In the genomic region with DNA sequence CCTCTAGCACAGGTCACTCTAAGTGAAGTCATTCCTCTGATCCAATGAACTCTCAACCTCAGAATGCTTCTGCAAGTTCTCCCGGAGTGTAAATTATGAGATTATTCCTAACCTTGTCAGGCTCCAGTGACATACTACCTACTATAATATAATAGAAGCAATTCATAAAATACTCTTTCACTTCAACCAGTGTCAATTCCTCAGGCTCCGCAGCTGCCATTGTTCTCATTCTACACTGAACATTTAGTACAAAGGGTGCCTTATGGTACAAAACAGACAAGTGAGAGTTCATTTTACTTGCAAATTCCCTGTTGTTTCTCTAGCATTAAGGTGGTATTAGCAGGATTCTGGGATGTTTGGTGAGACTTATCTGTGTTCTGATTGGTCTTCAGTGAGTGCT, we compare ENCODE assay signal across 15 mouse cellular contexts.
"Had no signal": no experiment of that assay in that cellular context is flagged by ENCODE, and none has a peak within 500 bp of the region (broad histone marks: within the 10 kb centered on the region; RNA-seq: fewer than 3 reads in every experiment).

No protein-coding gene starts in this region.

- H3K36me3 ChIP-seq: limb, embryonic 10.5 days; liver, embryonic 15.5 days; midbrain, embryonic 13.5 days; stomach, embryonic 15.5 days had no signal

- H3K4me2 ChIP-seq: liver, embryonic 11.5 days; liver, embryonic 15.5 days; midbrain, embryonic 13.5 days; stomach, embryonic 15.5 days had no signal

- DNase-seq: kidney, adult 9 months; kidney, postnatal 36 days; lung, adult 2 months; lung, postnatal 36 days; right cerebral cortex, postnatal 14 days; thymus, adult 2 months; thymus, postnatal 25 days had no signal

- H3K9ac ChIP-seq: liver, embryonic 15.5 days; midbrain, embryonic 13.5 days; stomach, embryonic 15.5 days had no signal

- H3K27me3 ChIP-seq: liver, embryonic 15.5 days; midbrain, embryonic 13.5 days; stomach, embryonic 15.5 days had no signal

- H3K27ac ChIP-seq: kidney, postnatal 0 days; left cerebral cortex, adult 2 months; limb, embryonic 10.5 days; liver, embryonic 15.5 days; midbrain, embryonic 13.5 days; stomach, embryonic 15.5 days had no signal

- H3K4me1 ChIP-seq: limb, embryonic 10.5 days; liver, embryonic 15.5 days; stomach, embryonic 15.5 days had no signal

- H3K9me3 ChIP-seq: limb, embryonic 10.5 days; liver, embryonic 15.5 days; midbrain, embryonic 13.5 days; stomach, embryonic 15.5 days had no signal

- ATAC-seq: lung, postnatal 0 days; midbrain, embryonic 13.5 days had no signal

- H3K4me3 ChIP-seq: left cerebral cortex, adult 2 months; limb, embryonic 10.5 days; liver, embryonic 15.5 days; midbrain, embryonic 13.5 days; stomach, embryonic 15.5 days had no signal
